Mouse (Mus musculus) bone marrow macrophage, adult 2 months (primary cell): ENCODE data around the gene Fitm1. TPM values are rescaled to one million over a fixed set of nuclear protein-coding genes. Genes with fewer than 3 reads are reported as not detected.

Source experiments
- H3K27ac ChIP-seq: 2 replicates; pipeline ENCODE4 v1.5.1; 2012; ENCODE audit warnings: low read depth, low read length; ENCODE audit not compliant: insufficient read depth
- H3K4me1 ChIP-seq: 2 replicates; pipeline ENCODE4 v1.6.1; 2012; ENCODE audit warnings: low read length; ENCODE audit not compliant: control insufficient read depth, insufficient read depth
- H3K4me3 ChIP-seq: 2 replicates; pipeline ENCODE4 v1.5.1; 2012; ENCODE audit warnings: mild to moderate bottlenecking, low read length, moderate library complexity; ENCODE audit not compliant: insufficient read depth
- CTCF ChIP-seq: IDR thresholded peaks from 2 replicates; pipeline ENCODE4 v1.5.1; 2012; ENCODE audit warnings: low read depth, mild to moderate bottlenecking, low read length, moderate library complexity
- POLR2A ChIP-seq: IDR thresholded peaks from 2 replicates; pipeline ENCODE4 v1.6.1; 2012; ENCODE audit warnings: mild to moderate bottlenecking, low read depth, low read length, borderline replicate concordance
- polyA plus RNA-seq: library from polyadenylated mRNA; stranded (reverse); fragments of >200 nt; gene quantifications from 2 replicates; pipeline ENCODE4 v1.2.4, GENCODE M21; 2012; ENCODE audit not compliant: missing spikeins, insufficient read depth, insufficient read length

The Fitm1 gene
- polyA plus RNA-seq, 1 experiment, result not detected

DNA sequence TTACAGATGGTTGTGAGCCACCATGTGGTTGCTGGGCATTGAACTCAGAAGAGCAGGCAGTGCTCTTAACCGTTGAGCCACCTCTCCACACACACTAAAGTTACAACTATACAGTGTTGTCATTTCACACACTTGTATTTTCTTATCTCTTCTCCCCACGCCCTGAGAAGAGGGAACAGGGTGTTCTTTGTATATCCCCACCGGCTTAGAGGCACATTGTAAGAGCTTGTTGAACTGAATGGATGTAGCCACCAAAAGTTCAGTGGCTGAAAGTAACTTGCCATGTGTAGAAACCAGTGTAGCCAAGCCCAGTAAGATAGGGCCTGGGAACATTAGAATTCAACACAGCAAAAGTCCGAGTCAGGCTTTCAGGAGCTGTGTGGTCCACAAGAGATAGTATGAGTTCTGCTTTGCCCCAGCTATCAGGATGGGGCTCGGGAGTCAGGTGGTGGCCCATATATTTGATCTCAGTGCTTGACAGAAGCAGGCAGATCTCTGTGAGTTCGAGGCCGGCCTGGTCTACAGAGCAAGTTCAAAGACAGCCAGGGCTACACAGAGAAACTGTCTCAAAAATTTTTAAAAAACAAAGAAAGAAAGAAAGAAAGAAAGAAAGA, 39.3 kb downstream of the Fitm1 start:
- H3K27ac ChIP-seq, result no peak overlapping the region
- H3K4me1 ChIP-seq, result no peaks in the 10 kb centered on the region
- TF ChIP-seq CTCF (no peak), POLR2A (no peak)
- no peak overlapping the region for H3K4me3 ChIP-seq

DNA sequence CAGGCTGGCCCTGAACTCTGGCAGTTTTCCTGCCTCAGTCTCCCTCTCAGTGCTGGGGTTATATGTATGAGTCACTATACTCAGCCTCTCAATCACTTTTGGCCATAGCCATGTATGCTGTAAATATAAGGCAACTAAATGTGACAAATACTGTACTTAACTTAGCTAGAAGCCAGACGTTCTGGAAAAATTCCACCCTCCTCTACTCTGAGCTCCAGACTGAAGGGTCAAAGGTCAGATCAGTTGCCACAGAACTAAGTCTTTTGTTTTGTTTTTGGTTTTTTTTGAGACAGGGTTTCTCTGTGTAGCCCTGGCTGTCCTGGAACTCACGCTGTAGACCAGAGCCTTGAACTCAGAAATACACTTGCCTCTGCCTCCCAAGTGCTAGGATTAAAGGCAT, 40.5 kb downstream of the Fitm1 start:
- no peak overlapping the region for H3K27ac ChIP-seq
- no peak overlapping the region for H3K4me3 ChIP-seq
- TF ChIP-seq CTCF, result no peak
- TF ChIP-seq POLR2A, result no peak
- H3K4me1 ChIP-seq, result no peaks in the 10 kb centered on the region

DNA sequence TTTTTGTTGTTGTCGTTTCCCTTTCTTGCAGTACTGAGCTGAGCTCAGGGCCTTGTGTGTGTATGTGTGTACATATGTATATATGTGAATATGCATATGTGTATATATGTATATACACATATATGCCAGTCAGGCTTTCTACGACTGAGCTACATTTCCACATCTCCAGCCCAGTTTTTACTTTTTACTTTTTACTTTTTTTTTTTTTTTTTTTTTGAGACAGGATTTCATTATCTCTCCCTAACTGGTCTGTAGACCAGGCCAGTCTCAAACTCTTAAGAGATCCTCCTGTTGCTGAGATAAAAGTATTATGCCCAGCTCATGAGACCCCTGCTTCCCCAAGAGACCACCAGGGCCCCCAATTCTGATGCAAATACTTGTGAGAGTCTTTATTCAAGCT, 41.4 kb downstream of the Fitm1 start:
- Histone ChIP-seq H3K4me1 (no peaks in the 10 kb centered on the region), H3K27ac (no peak overlapping the region), H3K4me3 (no peak overlapping the region)
- no peak for TF ChIP-seq POLR2A
- TF ChIP-seq CTCF, result no peak

DNA sequence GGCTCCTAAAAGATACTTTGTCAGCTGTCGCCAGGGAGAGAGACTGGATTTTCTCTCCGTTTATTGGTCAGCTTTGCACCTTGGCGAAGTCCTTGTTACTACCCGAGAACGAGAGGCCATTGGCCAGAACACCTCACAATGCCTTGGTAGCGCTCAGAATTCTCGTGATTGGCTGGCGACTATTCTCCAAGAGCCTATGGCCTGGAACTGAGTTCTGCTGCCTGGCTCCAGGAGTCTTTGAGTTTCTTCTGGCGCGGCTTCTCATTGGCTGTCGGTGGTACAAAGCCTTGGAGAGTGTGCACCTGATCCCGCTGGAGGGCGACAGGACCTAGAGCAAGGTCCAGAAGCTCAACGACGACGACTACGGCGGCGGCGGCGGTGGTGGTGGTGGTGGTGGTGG, 42.4 kb downstream of the Fitm1 start, which contains the start of gene Rec8:
Gene Rec8 (plus strand): TSS at position 216 of the 400 bp plus-strand sequence.
- TF ChIP-seq POLR2A (no peak), CTCF (no peak)
- Histone ChIP-seq H3K27ac (no peak within 1 kb of the TSS), H3K4me1 (no peaks in the 10 kb centered on the region), H3K4me3 (no peak within 1 kb of the TSS)

DNA sequence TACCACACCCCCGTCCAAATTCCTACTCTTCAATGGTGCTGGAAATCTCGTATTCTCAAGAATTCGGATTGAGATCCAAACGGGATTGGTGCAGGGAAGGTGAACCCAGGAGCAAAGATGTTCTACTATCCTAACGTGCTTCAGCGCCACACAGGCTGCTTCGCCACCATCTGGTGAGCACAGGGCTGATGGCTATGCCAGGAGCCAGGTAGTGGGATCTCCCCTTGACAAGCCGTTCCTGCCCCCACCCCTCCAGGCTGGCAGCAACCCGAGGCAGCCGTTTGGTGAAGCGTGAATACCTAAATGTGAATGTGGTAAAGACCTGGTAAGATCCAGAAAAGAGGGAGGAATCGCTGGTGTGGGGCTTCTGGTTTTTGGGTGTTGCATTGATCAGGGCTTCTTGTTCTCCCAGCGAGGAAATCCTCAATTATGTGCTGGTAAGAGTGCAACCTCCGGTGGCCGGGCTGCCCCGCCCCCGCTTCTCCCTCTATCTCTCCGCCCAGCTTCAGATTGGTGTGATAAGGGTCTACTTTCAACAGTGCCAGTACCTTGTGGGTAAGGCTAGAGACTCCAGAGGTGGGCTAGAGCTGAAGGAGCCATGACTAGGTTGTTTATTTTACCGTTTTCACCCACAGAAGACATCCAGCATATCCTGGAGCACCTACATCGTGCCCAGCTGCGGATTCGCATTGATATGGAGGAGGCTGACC, 43.2 kb downstream of the Fitm1 start:
- Histone ChIP-seq H3K27ac (no peak overlapping the region), H3K4me1 (no peaks in the 10 kb centered on the region), H3K4me3 (no peak overlapping the region)
- TF ChIP-seq CTCF (no peak), POLR2A (no peak)

Other genes starting within 250 kb of the Fitm1 start
- 28.3 and 33.4 TPM in 2 replicates for gene Dhrs4, start 96.9 kb upstream of the Fitm1 start, polyA plus RNA-seq
- 0.43 TPM in 1 of 2 replicates, not detected in the other for gene Carmil3, start 85.0 kb upstream of the Fitm1 start, polyA plus RNA-seq
- gene Cpne6, start 65.2 kb upstream of the Fitm1 start, polyA plus RNA-seq, result not detected in 2 replicates
- not detected in 2 replicates for gene Nrl, start 50.6 kb upstream of the Fitm1 start, polyA plus RNA-seq
- gene Pck2, start 35.4 kb upstream of the Fitm1 start, polyA plus RNA-seq, result 34.7 and 38.6 TPM in 2 replicates
- gene Dcaf11, start 15.6 kb upstream of the Fitm1 start, polyA plus RNA-seq, result 54.5 and 57.0 TPM in 2 replicates
- not detected in 2 replicates for gene A730061H03Rik, start 15.2 kb upstream of the Fitm1 start, polyA plus RNA-seq
- gene Psme1, start 2.5 kb downstream of the Fitm1 start, polyA plus RNA-seq, result 382 and 397 TPM in 2 replicates
- 19.3 and 21.9 TPM in 2 replicates for gene Emc9, start 9.7 kb downstream of the Fitm1 start, polyA plus RNA-seq
- gene Psme2, start 15.5 kb downstream of the Fitm1 start, polyA plus RNA-seq, result 219 and 291 TPM in 2 replicates
- 38.5 and 45.6 TPM in 2 replicates for gene Rnf31, start 16.1 kb downstream of the Fitm1 start, polyA plus RNA-seq
- 74.7 and 77.7 TPM in 2 replicates for gene Irf9, start 28.0 kb downstream of the Fitm1 start, polyA plus RNA-seq
- gene Rec8, start 42.4 kb downstream of the Fitm1 start, polyA plus RNA-seq, result 0.25 TPM in 1 of 2 replicates, not detected in the other
- 31.4 and 33.3 TPM in 2 replicates for gene Ipo4, start 60.3 kb downstream of the Fitm1 start, polyA plus RNA-seq
- gene Gm49378, start 62.3 kb downstream of the Fitm1 start, polyA plus RNA-seq, result 0.59 and 3.0 TPM in 2 replicates
- 61.9 and 64.9 TPM in 2 replicates for gene Tm9sf1, start 68.2 kb downstream of the Fitm1 start, polyA plus RNA-seq
- gene Tssk4, start 74.6 kb downstream of the Fitm1 start, polyA plus RNA-seq, result 1.6 and 1.7 TPM in 2 replicates
- gene Mdp1, start 84.9 kb downstream of the Fitm1 start, polyA plus RNA-seq, result 35.9 and 36.3 TPM in 2 replicates
- 38.8 and 41.2 TPM in 2 replicates for gene Gmpr2, start 96.3 kb downstream of the Fitm1 start, polyA plus RNA-seq
- 318 and 335 TPM in 2 replicates for gene Nedd8, start 96.5 kb downstream of the Fitm1 start, polyA plus RNA-seq
- gene Tinf2, start 106.2 kb downstream of the Fitm1 start, polyA plus RNA-seq, result 18.0 and 19.5 TPM in 2 replicates
- 0.59 and 1.1 TPM in 2 replicates for gene Tgm1, start 138.3 kb downstream of the Fitm1 start, polyA plus RNA-seq
- 28.2 and 29.4 TPM in 2 replicates for gene Rabggta, start 146.6 kb downstream of the Fitm1 start, polyA plus RNA-seq
- 117 and 120 TPM in 2 replicates for gene Dhrs1, start 170.1 kb downstream of the Fitm1 start, polyA plus RNA-seq
- 17.1 and 22.1 TPM in 2 replicates for gene Nop9, start 170.1 kb downstream of the Fitm1 start, polyA plus RNA-seq
- 0.67 TPM in 1 of 2 replicates, not detected in the other for gene Cideb, start 182.8 kb downstream of the Fitm1 start, polyA plus RNA-seq
- 0.15 and 0.25 TPM in 2 replicates for gene Ltb4r2, start 185.8 kb downstream of the Fitm1 start, polyA plus RNA-seq
- 1.5 and 1.7 TPM in 2 replicates for gene Ltb4r1, start 190.3 kb downstream of the Fitm1 start, polyA plus RNA-seq
- gene Adcy4, start 208.5 kb downstream of the Fitm1 start, polyA plus RNA-seq, result not detected in 2 replicates
- gene Ripk3, start 213.2 kb downstream of the Fitm1 start, polyA plus RNA-seq, result 28.4 and 31.8 TPM in 2 replicates
- gene Nfatc4, start 247.5 kb downstream of the Fitm1 start, polyA plus RNA-seq, result 0.36 and 0.99 TPM in 2 replicates